Mouse (Mus musculus) hindbrain, embryonic 13.5 days (tissue): ENCODE data around the gene Blvra. TPM values are rescaled to one million over a fixed set of nuclear protein-coding genes. Genes with fewer than 3 reads are reported as not detected.
"Not testable (repeated sequence)": the region's sequence is repeated elsewhere in the genome, so short reads cannot be mapped to it uniquely, and the experiment has no call there.

Experiments used
- ATAC-seq: fragments of 200-750 bp; cut with Nextera tagmentation; 2 replicates; pipeline ENCODE4 v1.8.0; 2017; ENCODE audit warnings: moderate TSS enrichment; ENCODE audit not compliant: low FRiP score
- H3K27ac ChIP-seq: fragments of 300-500 bp; sonication (generic); 2 replicates; pipeline ENCODE4 v1.5.1; 2015; ENCODE audit warnings: inconsistent platforms, mild to moderate bottlenecking, moderate library complexity
- H3K27me3 ChIP-seq: fragments of 300-500 bp; sonication (generic); 2 replicates; pipeline ENCODE4 v1.6.1; 2015; ENCODE audit warnings: mild to moderate bottlenecking, inconsistent platforms
- H3K36me3 ChIP-seq: fragments of 300-500 bp; sonication (generic); 2 replicates; pipeline ENCODE4 v1.6.1; 2015; ENCODE audit warnings: mild to moderate bottlenecking, inconsistent platforms
- H3K4me1 ChIP-seq: fragments of 300-500 bp; sonication (generic); replicated peaks from 2 replicates; pipeline ENCODE4 v1.6.1; 2015; ENCODE audit warnings: inconsistent platforms
- H3K4me2 ChIP-seq: fragments of 300-500 bp; sonication (generic); 2 replicates; pipeline ENCODE4 v1.6.1; 2015; ENCODE audit warnings: inconsistent platforms, mild to moderate bottlenecking, moderate library complexity
- H3K4me3 ChIP-seq: fragments of 300-500 bp; sonication (generic); 2 replicates; pipeline ENCODE4 v1.5.1; 2015; ENCODE audit warnings: mild to moderate bottlenecking, inconsistent platforms
- H3K9ac ChIP-seq: fragments of 300-500 bp; sonication (generic); 2 replicates; pipeline ENCODE4 v1.6.1; 2015; ENCODE audit warnings: mild to moderate bottlenecking, inconsistent platforms
- H3K9me3 ChIP-seq: fragments of 300-500 bp; sonication (generic); 2 replicates; pipeline ENCODE4 v1.6.1; 2016; ENCODE audit warnings: inconsistent platforms
- WGBS: fragments of 180-500 bp; shearing (Covaris S2); methylation state at CpG from one replicate; pipeline ENCODE4 v1.1.7; 2015; 5-methylcytosine and 5-hydroxymethylcytosine counted together
- polyA plus RNA-seq: library from polyadenylated mRNA; unstranded; fragments of >200 nt; fragmentation: Nextera tagmentation; extraction: Ambion mirVana; gene quantifications from 2 replicates; pipeline ENCODE4 v1.2.1, GENCODE M21; 2015

Gene Blvra
- polyA plus RNA-seq: 27.7 and 31.5 TPM in 2 replicates

DNA sequence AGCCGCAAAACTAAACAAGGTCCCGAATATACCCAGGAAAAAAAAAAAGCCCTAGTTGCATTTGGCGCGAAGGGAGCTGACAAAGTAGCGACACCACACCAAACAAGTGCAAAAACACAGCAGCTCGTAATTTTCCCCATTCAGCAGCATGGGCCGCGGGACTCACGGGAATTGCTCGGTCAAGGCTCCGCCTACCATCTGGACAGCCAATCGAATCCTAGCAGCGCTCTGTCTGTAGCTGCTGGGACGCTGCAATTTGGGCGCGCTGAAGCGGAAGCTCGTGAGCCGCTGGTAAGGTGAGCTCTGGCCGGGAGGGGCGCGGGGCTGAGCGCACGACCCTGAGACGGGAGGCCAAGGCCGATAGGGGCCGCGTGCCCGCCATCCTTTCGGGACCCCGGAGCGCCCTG is at the start of gene Blvra:
Gene Blvra, plus strand, starts transcription at position 231 of the 407 bp plus-strand sequence.
- H3K9ac ChIP-seq: peak within 1 kb of the TSS; percentile 83
- H3K27me3 ChIP-seq: no peaks in the 10 kb centered on the region
- ATAC-seq: peak; percentile 99
- peak within 1 kb of the TSS; percentile 77 for H3K27ac ChIP-seq
- H3K36me3 ChIP-seq: peaks cover 11% of the 10 kb centered on the region
- peak within 1 kb of the TSS; percentile 71 for H3K4me3 ChIP-seq
- H3K9me3 ChIP-seq: no peaks in the 10 kb centered on the region
- H3K4me2 ChIP-seq: peak within 1 kb of the TSS; percentile 63
- H3K4me1 ChIP-seq: peaks cover 15% of the 10 kb centered on the region
- under 1% methylated on average over 32 of the region's 32 CpGs for WGBS

DNA sequence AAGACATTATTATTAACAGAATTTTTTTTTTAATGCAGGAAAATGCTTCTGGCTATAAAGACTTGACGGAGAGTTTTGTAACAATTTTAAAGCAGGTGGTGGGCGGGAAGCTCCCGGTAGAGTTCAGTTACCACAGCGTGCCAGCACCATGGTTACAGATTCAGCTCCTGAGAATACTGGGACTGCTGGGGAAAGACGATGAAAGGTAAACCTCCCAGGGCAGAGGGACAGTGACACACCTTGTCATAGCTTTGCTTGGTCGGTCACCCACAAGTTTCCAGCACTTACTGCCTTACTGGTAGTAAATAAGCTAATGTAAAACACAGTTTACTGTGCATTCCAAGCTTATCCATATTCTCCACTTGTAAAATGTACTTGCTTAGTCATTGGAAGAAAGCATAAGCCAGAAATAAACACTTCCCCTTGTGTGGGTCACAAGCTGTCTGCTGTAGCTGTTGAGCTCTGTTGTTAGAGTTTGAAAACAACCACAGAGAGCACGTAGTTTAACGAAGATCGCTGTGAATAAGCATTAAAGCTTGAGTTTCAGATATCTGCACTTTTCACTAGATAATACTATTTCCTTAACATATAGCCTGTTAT is 35.4 kb upstream of the Blvra start:
- peaks cover 57% of the 10 kb centered on the region for H3K36me3 ChIP-seq
- no peaks in the 10 kb centered on the region for H3K27me3 ChIP-seq
- 96% methylated on average over 9 of the region's 9 CpGs for WGBS
- no peak overlapping the region for H3K9ac ChIP-seq
- H3K27ac ChIP-seq: no peak overlapping the region
- no peak overlapping the region for H3K4me3 ChIP-seq
- no peaks in the 10 kb centered on the region for H3K9me3 ChIP-seq
- H3K4me1 ChIP-seq: no peaks in the 10 kb centered on the region
- ATAC-seq: no peak
- no peak overlapping the region for H3K4me2 ChIP-seq

DNA sequence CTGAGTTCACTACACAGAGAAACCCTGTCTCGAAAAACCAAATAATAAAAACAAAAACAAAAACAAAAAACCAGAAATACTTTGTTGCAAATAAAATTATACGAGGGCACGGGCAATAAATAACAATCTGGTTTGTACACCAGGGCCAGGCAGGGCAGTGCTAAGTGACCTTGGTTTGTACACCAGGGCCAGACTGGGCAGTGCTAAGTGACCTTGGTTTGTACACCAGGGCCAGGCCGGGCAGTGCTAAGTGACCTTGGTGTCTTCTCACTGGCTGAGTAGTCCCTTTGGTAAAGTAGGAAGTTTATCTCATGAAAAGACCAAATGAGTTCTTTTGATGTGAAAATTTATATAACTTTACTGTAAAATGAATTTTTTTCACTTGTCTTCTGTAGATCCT is 33.2 kb upstream of the Blvra start:
- no peak overlapping the region for H3K4me3 ChIP-seq
- no peaks in the 10 kb centered on the region for H3K27me3 ChIP-seq
- H3K4me1 ChIP-seq: no peaks in the 10 kb centered on the region
- H3K9ac ChIP-seq: no peak overlapping the region
- no peak overlapping the region for H3K4me2 ChIP-seq
- no peak overlapping the region for H3K27ac ChIP-seq
- H3K9me3 ChIP-seq: no peaks in the 10 kb centered on the region
- no peak for ATAC-seq
- peaks cover 54% of the 10 kb centered on the region for H3K36me3 ChIP-seq
- WGBS: 96% methylated on average over 4 of the region's 4 CpGs

DNA sequence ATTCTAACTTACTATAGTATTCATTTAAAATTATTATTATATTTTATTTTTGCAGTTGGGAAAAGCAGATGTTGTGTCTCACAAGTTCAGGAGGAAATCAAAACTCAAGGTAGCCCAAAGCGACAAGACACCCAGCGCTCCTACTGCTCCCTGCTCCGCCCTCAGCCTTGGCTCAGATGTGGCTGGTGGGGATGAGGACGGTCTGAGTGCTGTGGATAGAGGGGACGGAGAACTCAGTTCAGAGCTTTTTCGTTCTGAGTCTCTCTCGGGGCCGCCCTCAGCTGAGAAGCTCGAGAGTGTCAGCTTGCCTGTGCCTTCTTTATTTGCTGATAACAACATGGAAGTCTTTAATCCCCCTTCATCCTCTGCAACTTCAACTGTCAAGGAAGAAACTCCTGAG is 9.0 kb upstream of the Blvra start:
- Histone ChIP-seq H3K4me3 (no peak overlapping the region), H3K4me2 (no peak overlapping the region), H3K36me3 (peaks cover 62% of the 10 kb centered on the region), H3K27ac (no peak overlapping the region), H3K9ac (no peak overlapping the region), H3K4me1 (no peaks in the 10 kb centered on the region), H3K9me3 (no peaks in the 10 kb centered on the region), H3K27me3 (no peaks in the 10 kb centered on the region)
- 96% methylated on average over 9 of the region's 9 CpGs for WGBS
- no peak for ATAC-seq

DNA sequence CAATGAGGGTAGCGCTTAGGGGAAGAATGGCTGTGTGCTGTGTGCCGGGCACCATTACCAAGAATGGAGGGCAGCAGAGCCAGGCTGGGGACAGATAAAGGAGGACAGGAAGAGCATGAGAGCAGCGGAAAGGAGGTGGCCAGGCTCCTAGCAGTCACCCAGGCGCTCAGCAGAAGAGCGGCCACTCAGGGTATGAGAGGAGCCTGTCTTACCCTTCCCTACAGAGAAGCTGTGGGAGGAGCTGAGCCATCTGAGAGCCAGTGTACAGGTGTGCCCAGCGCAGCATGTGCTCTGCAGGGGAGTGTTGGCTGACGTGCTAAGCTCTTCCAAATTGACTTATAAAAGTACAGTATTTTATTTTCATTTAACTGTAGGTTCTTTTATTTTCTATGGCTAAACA is 1.7 kb upstream of the Blvra start:
- 75% methylated on average over 7 of the region's 7 CpGs for WGBS

DNA sequence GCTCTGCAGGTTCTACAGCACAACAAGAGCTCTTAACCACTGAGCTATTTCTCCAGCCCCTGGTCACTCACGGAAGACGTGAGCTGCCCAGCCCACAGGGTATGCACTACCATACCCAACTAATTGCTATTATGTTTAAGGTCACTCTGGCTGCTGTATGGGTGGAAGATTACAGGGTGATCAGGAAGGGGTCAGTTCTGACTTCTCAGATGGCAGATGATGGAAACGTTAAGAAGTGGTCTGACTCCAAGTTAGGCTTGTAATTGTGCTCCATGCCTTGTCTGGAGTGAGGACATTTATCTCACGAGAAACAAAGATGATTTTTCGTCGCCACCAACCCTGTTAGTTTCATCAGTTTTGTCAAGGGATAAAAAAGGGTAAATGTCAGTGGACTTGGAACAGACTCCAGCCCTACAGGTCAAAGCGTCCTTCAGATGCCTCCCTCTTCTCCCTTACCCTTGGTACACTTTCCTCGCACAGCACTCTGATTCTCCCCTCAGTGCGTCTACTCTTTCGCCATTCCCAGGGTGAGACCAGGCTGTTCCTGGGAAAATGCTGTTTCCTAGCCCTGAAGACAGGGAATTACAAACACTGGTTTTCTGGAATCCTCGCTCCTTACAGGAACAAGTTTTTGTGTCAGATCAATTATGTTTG is 557 bp upstream of the Blvra start:
- ATAC-seq: peak; percentile 14; the same call in 1 of the 2 replicates
- Histone ChIP-seq H3K4me3 (peak overlapping the region; percentile 71), H3K27ac (peak overlapping the region; percentile 40; the same call in 1 of the 2 replicates), H3K27me3 (no peaks in the 10 kb centered on the region), H3K4me2 (peak overlapping the region; percentile 63), H3K9me3 (no peaks in the 10 kb centered on the region), H3K9ac (peak overlapping the region; percentile 83), H3K36me3 (peaks cover 11% of the 10 kb centered on the region), H3K4me1 (peaks cover 15% of the 10 kb centered on the region)
- WGBS: 22% methylated on average over 11 of the region's 11 CpGs

More for the DNA sequence above, 1.7 kb upstream of the Blvra start:
- H3K9me3 ChIP-seq: no peaks in the 10 kb centered on the region
- ATAC-seq: no peak
- peaks cover 11% of the 10 kb centered on the region for H3K36me3 ChIP-seq
- H3K4me3 ChIP-seq: no peak overlapping the region
- H3K27me3 ChIP-seq: no peaks in the 10 kb centered on the region
- peaks cover 15% of the 10 kb centered on the region for H3K4me1 ChIP-seq
- H3K27ac ChIP-seq: no peak overlapping the region
- H3K4me2 ChIP-seq: no peak overlapping the region
- no peak overlapping the region for H3K9ac ChIP-seq

DNA sequence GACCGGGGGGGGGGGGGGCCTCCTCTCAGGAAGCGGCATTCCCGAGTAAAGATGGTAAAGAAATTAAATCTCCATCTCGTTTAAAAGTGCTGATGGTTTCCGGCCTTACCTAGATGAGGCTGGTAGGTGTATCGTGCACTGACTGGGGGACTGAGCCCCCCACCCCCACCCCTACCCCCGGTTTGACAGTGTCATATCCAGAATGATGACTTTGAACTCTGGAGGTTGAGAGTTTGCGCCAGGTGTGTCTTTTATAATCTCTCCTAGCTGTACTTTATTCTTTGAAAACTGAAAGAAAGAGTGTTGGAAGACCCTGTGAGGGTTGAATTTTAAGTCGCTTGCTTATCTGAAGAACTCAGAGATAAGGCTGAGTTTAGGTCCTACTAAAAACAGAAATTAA is 414 bp downstream of the Blvra start:
- peaks cover 15% of the 10 kb centered on the region for H3K4me1 ChIP-seq
- no peak; the same call in 1 of the 2 replicates for ATAC-seq
- H3K4me3 ChIP-seq: peak overlapping the region; percentile 71
- 12% methylated on average over 9 of the region's 9 CpGs for WGBS
- H3K27ac ChIP-seq: peak overlapping the region; percentile 77
- no peaks in the 10 kb centered on the region for H3K9me3 ChIP-seq
- peaks cover 11% of the 10 kb centered on the region for H3K36me3 ChIP-seq
- H3K9ac ChIP-seq: peak overlapping the region; percentile 83
- peak overlapping the region; percentile 63 for H3K4me2 ChIP-seq
- H3K27me3 ChIP-seq: no peaks in the 10 kb centered on the region

DNA sequence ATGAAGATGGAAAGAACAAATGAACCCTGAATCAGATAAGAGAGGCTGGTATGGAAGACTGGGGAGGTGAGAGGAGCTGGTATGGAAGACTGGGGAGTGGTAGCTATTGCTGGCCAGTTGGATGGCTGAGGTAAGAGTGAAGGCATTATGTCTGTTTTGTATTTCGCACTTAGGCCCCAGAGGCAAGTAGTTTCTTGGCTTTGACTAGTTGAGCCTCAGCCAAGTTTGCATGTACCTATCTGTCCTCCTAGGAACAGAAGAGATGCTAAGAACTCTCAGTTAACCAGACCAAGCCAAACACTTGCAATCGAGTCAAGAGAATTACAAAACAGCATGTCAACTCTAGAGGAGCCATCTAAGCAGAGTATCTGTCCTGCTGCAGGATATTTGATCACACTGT is 3.7 kb downstream of the Blvra start:
- Histone ChIP-seq H3K4me1 (peaks cover 15% of the 10 kb centered on the region), H3K9me3 (no peaks in the 10 kb centered on the region), H3K4me3 (no peak overlapping the region), H3K4me2 (no peak overlapping the region), H3K27me3 (no peaks in the 10 kb centered on the region), H3K36me3 (no peaks in the 10 kb centered on the region), H3K27ac (no peak overlapping the region), H3K9ac (no peak overlapping the region)
- no peak for ATAC-seq
- 94% methylated on average over 2 of the region's 2 CpGs for WGBS

DNA sequence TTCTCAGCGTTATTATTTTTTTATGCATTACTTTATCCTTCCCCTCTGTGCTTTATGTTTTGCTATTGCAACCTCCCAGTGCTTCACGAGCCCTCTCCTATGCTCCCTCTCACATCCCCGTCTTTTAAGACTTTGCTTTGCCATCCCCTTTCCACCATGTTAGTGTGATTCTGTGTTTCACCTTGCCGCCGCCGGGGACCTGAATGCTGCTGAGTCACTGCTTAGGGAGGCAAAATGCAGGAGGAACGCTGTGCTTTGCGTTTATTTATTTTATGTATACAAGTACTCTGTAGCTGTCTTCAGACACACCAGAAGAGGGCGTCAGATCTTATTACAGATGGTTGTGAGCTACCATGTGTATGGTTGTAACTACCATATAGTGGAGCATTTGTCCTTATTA is 7.1 kb downstream of the Blvra start:
- Histone ChIP-seq H3K4me3 (no peak overlapping the region), H3K4me1 (no peaks in the 10 kb centered on the region), H3K36me3 (peaks cover under 1% of the 10 kb centered on the region; the same call in 1 of the 2 replicates), H3K27me3 (no peaks in the 10 kb centered on the region), H3K9ac (no peak overlapping the region), H3K4me2 (no peak overlapping the region), H3K27ac (no peak overlapping the region), H3K9me3 (no peaks in the 10 kb centered on the region)
- 78% methylated on average over 9 of the region's 9 CpGs for WGBS
- no peak for ATAC-seq

DNA sequence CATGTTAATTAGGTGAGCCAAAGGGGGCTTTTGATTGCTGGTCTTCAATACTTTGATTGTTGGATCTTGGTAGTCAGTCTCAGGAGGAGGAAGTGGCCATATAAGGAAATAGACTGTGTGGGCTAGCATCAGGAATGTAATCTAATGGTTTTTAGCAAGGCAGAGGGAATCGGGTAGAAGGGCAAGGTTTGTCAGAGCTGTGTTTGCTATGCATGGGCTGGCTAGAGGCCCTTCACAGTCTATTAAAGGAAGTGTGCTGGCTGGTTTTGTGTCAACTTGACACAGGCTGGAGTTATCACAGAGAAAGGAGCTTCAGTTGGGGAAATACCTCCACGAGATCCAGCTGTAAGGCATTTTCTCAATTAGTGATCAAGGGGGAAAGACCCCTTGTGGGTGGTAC is 8.6 kb downstream of the Blvra start:
- not testable (repeated sequence) for ATAC-seq, H3K4me3 ChIP-seq, H3K27ac ChIP-seq, H3K9ac ChIP-seq, H3K4me1 ChIP-seq, H3K27me3 ChIP-seq, H3K36me3 ChIP-seq, H3K4me2 ChIP-seq, H3K9me3 ChIP-seq
- 84% methylated on average over 2 of the region's 2 CpGs for WGBS

DNA sequence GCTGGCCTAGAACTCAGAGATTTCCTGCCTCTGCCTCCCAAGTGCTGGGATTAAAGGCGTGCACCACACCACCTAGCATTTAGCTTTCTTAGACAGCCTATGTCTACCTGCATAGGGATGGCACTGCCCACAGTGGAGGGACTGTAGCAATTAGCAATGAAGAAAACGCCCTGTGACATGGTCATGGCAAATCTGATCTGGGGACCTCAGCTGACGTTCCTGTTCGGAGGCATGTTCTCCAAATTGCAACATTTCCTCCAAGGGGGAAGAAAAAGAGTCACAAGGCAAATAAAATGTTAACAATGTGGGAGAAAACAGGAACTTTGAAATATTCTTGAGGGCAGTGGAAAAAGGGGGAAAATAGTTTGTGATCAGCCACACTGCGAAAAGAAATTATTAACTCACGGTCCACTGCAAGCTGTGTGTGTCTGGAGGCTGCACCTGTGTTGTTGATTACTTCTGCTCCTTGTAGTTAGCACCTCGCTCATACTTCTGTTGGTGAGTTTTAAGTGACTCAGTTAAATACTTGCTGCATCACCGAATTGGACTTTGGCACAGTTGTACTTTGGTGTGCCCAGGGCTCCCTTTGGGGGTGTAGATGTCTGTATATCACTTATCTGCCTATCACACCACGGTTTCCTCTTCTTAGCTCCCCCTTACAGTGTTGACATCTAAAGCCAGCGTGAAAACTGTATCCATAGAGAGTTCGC is 9.6 kb downstream of the Blvra start:
- WGBS: 91% methylated on average over 11 of the region's 11 CpGs
- Histone ChIP-seq H3K9me3 (no peaks in the 10 kb centered on the region), H3K27ac (no peak overlapping the region), H3K27me3 (no peaks in the 10 kb centered on the region), H3K36me3 (peaks cover 3% of the 10 kb centered on the region; the same call in 1 of the 2 replicates), H3K9ac (no peak overlapping the region), H3K4me1 (no peaks in the 10 kb centered on the region), H3K4me2 (no peak overlapping the region), H3K4me3 (no peak overlapping the region)
- ATAC-seq: no peak

DNA sequence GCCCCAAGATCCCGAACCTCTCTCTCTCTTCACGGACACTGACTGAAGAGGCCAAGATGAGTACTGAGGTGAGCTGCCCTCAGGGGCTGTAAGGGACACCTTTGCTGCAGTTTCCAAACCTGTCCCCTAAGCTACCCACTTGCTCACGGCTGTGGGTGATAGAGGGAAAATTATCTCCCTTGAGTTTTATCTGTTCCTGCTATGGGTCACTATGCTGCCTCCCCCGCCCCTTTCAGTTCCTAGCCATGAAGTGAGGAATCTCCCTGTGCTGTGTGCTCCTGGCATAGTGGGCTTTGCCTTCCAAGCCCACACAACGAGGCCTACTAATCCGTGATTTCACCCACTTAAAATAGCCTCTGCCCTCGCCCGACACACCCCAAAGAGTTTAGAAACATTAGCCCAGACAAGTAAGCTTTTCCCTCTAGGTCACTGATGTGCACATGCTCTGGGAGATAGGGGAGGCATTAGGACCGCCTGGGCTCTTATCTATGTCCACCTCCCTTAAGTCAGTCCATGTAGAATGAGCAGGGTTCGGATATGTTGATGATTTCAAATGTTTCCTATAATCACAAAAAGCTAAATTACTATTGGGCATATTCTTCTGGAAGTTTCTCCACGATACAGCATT is 10.2 kb downstream of the Blvra start:
- Histone ChIP-seq H3K4me2 (no peak overlapping the region), H3K9ac (no peak overlapping the region), H3K27ac (no peak overlapping the region), H3K4me3 (no peak overlapping the region), H3K36me3 (peaks cover 3% of the 10 kb centered on the region; the same call in 1 of the 2 replicates), H3K9me3 (no peaks in the 10 kb centered on the region), H3K27me3 (no peaks in the 10 kb centered on the region), H3K4me1 (no peaks in the 10 kb centered on the region)
- ATAC-seq: no peak
- WGBS: 91% methylated on average over 11 of the region's 11 CpGs
